Mouse (Mus musculus): ENCODE measurements at regions not wholly inside any gene's neighbourhood (a gene's known extent, or its start where the extent isn't known, plus 50 kb on each side); places are given as distances from the start of the nearest gene placed in this dataset.
A peak's percentile ranks its signal among the peaks of the same experiment; 100 is the strongest.

GRCm38 (mm10) chr13:70979344-70979743 is 137.7 kb upstream of the Adamts16 start:
- Histone ChIP-seq H3K27ac (ENCODE audit: low read depth) (no peak overlapping the region), H3K36me3 (replicated peaks; ENCODE audit: insufficient read depth, low read length) (no peaks in the 10 kb centered on the region), H3K4me2 (ENCODE audit: low read depth, low read length) (no peak overlapping the region), H3K4me1 (ENCODE audit: insufficient read depth) (no peaks in the 10 kb centered on the region), H3K4me3 (ENCODE audit: low read depth, low read length) (no peak overlapping the region), H3K9ac (replicated peaks) (no peak overlapping the region), H3K9me3 (ENCODE audit: low read length) (no peaks in the 10 kb centered on the region), H3K27me3 (ENCODE audit: insufficient read depth, low read length) (no peaks in the 10 kb centered on the region)
- DNase-seq: no peak
- no peak for ATAC-seq
- TF ChIP-seq EP300 (IDR thresholded peaks at IDR 0.05; ENCODE audit: low read depth) (no peak), CTCF (IDR thresholded peaks at IDR 0.05; ENCODE audit: low read depth) (no peak)
- WGBS (ENCODE audit: insufficient replicate concordance): 73% methylated on average over 1 of the region's 1 CpGs

DNA sequence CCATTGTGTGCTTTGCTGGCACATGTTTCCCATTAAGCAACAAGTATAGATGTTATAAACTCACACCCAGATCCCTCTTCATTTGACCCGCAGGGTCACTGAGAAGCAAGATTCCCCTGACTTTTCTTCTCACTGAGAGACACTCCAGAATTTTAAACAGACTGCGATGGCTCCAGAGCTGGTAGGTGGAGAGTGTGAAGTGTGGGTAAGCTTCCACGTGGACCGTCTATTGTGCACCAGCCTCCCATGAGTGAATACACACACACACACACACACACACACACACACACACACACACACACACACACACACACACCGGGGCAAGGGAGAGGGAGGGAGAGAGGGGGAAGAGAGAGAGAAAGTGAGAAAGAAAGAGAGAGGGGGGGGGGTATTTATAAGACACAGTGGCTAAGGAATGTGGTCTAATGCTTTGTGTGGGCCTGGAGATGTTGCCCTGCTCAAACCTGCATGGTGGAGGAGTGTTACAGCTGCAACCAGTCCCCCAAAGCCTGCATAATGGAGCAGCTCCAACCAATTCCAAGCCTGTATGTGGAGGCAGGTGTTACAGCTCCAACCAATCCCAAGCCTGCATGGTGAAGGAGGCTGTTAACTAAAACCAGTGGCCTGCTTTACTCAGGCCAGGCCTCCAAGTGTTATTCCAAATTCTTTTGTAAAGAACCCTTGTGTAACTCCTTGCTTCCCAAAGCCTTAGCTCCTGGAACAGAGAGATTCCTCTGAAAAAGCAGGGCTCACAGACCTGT is 137.1 kb upstream of the Adamts16 start:
- H3K4me2 ChIP-seq (ENCODE audit: low read depth, low read length): no peak overlapping the region
- H3K36me3 ChIP-seq (replicated peaks; ENCODE audit: insufficient read depth, low read length): no peaks in the 10 kb centered on the region
- H3K27ac ChIP-seq (ENCODE audit: low read depth): no peak overlapping the region
- TF ChIP-seq EP300 (IDR thresholded peaks at IDR 0.05; ENCODE audit: low read depth) (no peak), CTCF (IDR thresholded peaks at IDR 0.05; ENCODE audit: low read depth) (no peak)
- no peaks in the 10 kb centered on the region for H3K27me3 ChIP-seq (ENCODE audit: insufficient read depth, low read length)
- 91% methylated on average over 4 of the region's 5 CpGs for WGBS (ENCODE audit: insufficient replicate concordance)
- ATAC-seq (no peak), DNase-seq (no peak)
- H3K9me3 ChIP-seq (ENCODE audit: low read length): no peaks in the 10 kb centered on the region
- H3K4me3 ChIP-seq (ENCODE audit: low read depth, low read length): no peak overlapping the region
- no peaks in the 10 kb centered on the region for H3K4me1 ChIP-seq (ENCODE audit: insufficient read depth)
- no peak overlapping the region for H3K9ac ChIP-seq (replicated peaks)

- TF ChIP-seq CTCF (IDR thresholded peaks at IDR 0.05; ENCODE audit: low read depth) (no peak), EP300 (IDR thresholded peaks at IDR 0.05; ENCODE audit: low read depth) (no peak)
- 84% methylated on average over 9 of the region's 9 CpGs for WGBS (ENCODE audit: insufficient replicate concordance)
Observed at GRCm38 (mm10) chr13:70969596-70969995, 128.0 kb upstream of the Adamts16 start.

GRCm38 (mm10) chr13:70967781-70968180 is 126.2 kb upstream of the Adamts16 start:
- WGBS (ENCODE audit: insufficient replicate concordance): 62% methylated on average over 3 of the region's 3 CpGs
- no peak overlapping the region for H3K4me2 ChIP-seq (ENCODE audit: low read depth, low read length)
- ATAC-seq: no peak

More at GRCm38 (mm10) chr13:70969596-70969995, 128.0 kb upstream of the Adamts16 start:
- no peak overlapping the region for H3K27ac ChIP-seq (ENCODE audit: low read depth)
- H3K9me3 ChIP-seq (ENCODE audit: low read length): no peaks in the 10 kb centered on the region
- H3K4me1 ChIP-seq (ENCODE audit: insufficient read depth): no peaks in the 10 kb centered on the region
- no peak for DNase-seq
- H3K9ac ChIP-seq (replicated peaks): no peak overlapping the region
- no peak overlapping the region for H3K4me3 ChIP-seq (ENCODE audit: low read depth, low read length)
- H3K36me3 ChIP-seq (replicated peaks; ENCODE audit: insufficient read depth, low read length): no peaks in the 10 kb centered on the region
- H3K4me2 ChIP-seq (ENCODE audit: low read depth, low read length): no peak overlapping the region
- ATAC-seq: no peak
- H3K27me3 ChIP-seq (ENCODE audit: insufficient read depth, low read length): no peaks in the 10 kb centered on the region

GRCm38 (mm10) chr13:70963384-70963783 is 121.8 kb upstream of the Adamts16 start:
- 61% methylated on average over 2 of the region's 2 CpGs for WGBS (ENCODE audit: insufficient replicate concordance)

More at GRCm38 (mm10) chr13:70967781-70968180, 126.2 kb upstream of the Adamts16 start:
- Histone ChIP-seq H3K27me3 (ENCODE audit: insufficient read depth, low read length) (no peaks in the 10 kb centered on the region), H3K27ac (ENCODE audit: low read depth) (no peak overlapping the region), H3K9me3 (ENCODE audit: low read length) (no peaks in the 10 kb centered on the region), H3K36me3 (replicated peaks; ENCODE audit: insufficient read depth, low read length) (no peaks in the 10 kb centered on the region), H3K9ac (replicated peaks) (no peak overlapping the region), H3K4me3 (ENCODE audit: low read depth, low read length) (no peak overlapping the region), H3K4me1 (ENCODE audit: insufficient read depth) (no peaks in the 10 kb centered on the region)
- TF ChIP-seq EP300 (IDR thresholded peaks at IDR 0.05; ENCODE audit: low read depth) (no peak), CTCF (IDR thresholded peaks at IDR 0.05; ENCODE audit: low read depth) (no peak)
- no peak for DNase-seq

GRCm38 (mm10) chr13:70934309-70935037 is 92.9 kb upstream of the Adamts16 start:
- Histone ChIP-seq H3K4me3 (ENCODE audit: low read depth, low read length) (no peak overlapping the region), H3K9ac (replicated peaks) (no peak overlapping the region), H3K27ac (ENCODE audit: low read depth) (no peak overlapping the region), H3K27me3 (ENCODE audit: insufficient read depth, low read length) (no peaks in the 10 kb centered on the region), H3K36me3 (replicated peaks; ENCODE audit: insufficient read depth, low read length) (no peaks in the 10 kb centered on the region), H3K4me2 (ENCODE audit: low read depth, low read length) (no peak overlapping the region), H3K9me3 (ENCODE audit: low read length) (no peaks in the 10 kb centered on the region), H3K4me1 (ENCODE audit: insufficient read depth) (no peaks in the 10 kb centered on the region)
- WGBS (ENCODE audit: insufficient replicate concordance): 66% methylated on average over 7 of the region's 7 CpGs
- ATAC-seq (no peak), DNase-seq (no peak)
- TF ChIP-seq CTCF (IDR thresholded peaks at IDR 0.05; ENCODE audit: low read depth) (no peak), EP300 (IDR thresholded peaks at IDR 0.05; ENCODE audit: low read depth) (no peak)

More at GRCm38 (mm10) chr13:70963384-70963783, 121.8 kb upstream of the Adamts16 start:
- Histone ChIP-seq H3K9me3 (ENCODE audit: low read length) (no peaks in the 10 kb centered on the region), H3K4me3 (ENCODE audit: low read depth, low read length) (no peak overlapping the region), H3K4me1 (ENCODE audit: insufficient read depth) (no peaks in the 10 kb centered on the region), H3K36me3 (replicated peaks; ENCODE audit: insufficient read depth, low read length) (no peaks in the 10 kb centered on the region), H3K27ac (ENCODE audit: low read depth) (no peak overlapping the region), H3K4me2 (ENCODE audit: low read depth, low read length) (no peak overlapping the region), H3K27me3 (ENCODE audit: insufficient read depth, low read length) (no peaks in the 10 kb centered on the region), H3K9ac (replicated peaks) (no peak overlapping the region)
- DNase-seq (no peak), ATAC-seq (no peak)
- TF ChIP-seq EP300 (IDR thresholded peaks at IDR 0.05; ENCODE audit: low read depth): no peak
- peak; percentile 51 for TF ChIP-seq CTCF (IDR thresholded peaks at IDR 0.05; ENCODE audit: low read depth)

All from liver, postnatal 0 days (tissue).